Mouse (Mus musculus): ENCODE results near the gene Arl1.

- TF ChIP-seq CTCF (IDR thresholded peaks at IDR 0.05; ENCODE audit: extremely low read depth, insufficient read depth, low read length), result no peak
- peak; percentile 61; the same call in 1 of the 2 replicates for TF ChIP-seq POLR2A (IDR thresholded peaks at IDR 0.05; ENCODE audit: extremely low read depth, insufficient read depth, low read length)
Measured at GRCm38 (mm10) chr10:88730571-88731495, at the start of gene Arl1.
